Mouse (Mus musculus) heart, postnatal 0 days (tissue): ENCODE results near the gene Pcsk2.

Source experiments
- CTCF ChIP-seq: IDR thresholded peaks from 2 replicates; pipeline ENCODE4 v1.5.1; 2016; ENCODE audit warnings: antibody characterized with exemption, control low read depth, low read depth
- EP300 ChIP-seq: IDR thresholded peaks from 2 replicates; pipeline ENCODE4 v1.6.1; 2016; ENCODE audit warnings: antibody characterized with exemption, low read depth

- TF ChIP-seq CTCF (no peak), EP300 (no peak)
Measured at GRCm38 (mm10) chr2:143701141-143701540, 155.2 kb downstream of the Pcsk2 start.
